Mouse (Mus musculus) T-helper 2 cell (primary cell): ENCODE data around the gene Vmn2r86.
"Not testable (repeated sequence)": the region's sequence is repeated elsewhere in the genome, so short reads cannot be mapped to it uniquely, and the experiment has no call there.

Experiments used
- in situ Hi-C: fragments of 300-600 bp; cut with MboI, MseI; formaldehyde crosslinking; loops from one replicate; pipeline ENCODE4 v1.15.1; 2025; ENCODE audit warnings: high pct_unique_total_duplicates

Vmn2r86 gene

DNA sequence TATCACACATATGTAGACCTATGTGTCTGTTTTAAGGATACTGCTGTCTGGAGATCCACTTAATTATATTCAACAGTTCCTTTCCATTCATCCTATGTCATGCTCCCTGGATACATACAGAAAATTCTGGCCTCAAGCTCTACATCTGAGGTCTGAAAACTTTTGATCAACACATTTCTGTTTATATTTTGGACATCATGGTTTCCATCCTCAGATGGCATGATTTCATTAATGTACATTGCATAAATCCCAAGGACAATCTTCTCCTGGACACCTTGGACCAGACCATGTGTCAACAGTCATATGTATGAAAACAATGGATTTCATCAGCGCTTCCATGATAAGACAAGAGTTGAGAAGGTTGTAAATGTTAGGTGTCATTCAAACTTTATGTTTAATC lies at the start of gene Vmn2r86:
TSS of gene Vmn2r86 (minus strand) at position 101 of the 400 bp plus-strand sequence.
- in situ Hi-C loops: not testable (repeated sequence)

- in situ Hi-C loops: no loop called here
Measured at GRCm38 (mm10) chr10:130497296-130497695, 41.4 kb upstream of the Vmn2r86 start, which contains the start of gene Vmn2r87. Gene Vmn2r87, minus strand, starts transcription at chr10:130497396.

GRCm38 (mm10) chr10:130470311-130470760 lies 14.5 kb upstream of the Vmn2r86 start:
- in situ Hi-C loops: no loop called here

GRCm38 (mm10) chr10:130444776-130445175 lies 11.1 kb downstream of the Vmn2r86 start:
- in situ Hi-C loops: no loop called here

DNA sequence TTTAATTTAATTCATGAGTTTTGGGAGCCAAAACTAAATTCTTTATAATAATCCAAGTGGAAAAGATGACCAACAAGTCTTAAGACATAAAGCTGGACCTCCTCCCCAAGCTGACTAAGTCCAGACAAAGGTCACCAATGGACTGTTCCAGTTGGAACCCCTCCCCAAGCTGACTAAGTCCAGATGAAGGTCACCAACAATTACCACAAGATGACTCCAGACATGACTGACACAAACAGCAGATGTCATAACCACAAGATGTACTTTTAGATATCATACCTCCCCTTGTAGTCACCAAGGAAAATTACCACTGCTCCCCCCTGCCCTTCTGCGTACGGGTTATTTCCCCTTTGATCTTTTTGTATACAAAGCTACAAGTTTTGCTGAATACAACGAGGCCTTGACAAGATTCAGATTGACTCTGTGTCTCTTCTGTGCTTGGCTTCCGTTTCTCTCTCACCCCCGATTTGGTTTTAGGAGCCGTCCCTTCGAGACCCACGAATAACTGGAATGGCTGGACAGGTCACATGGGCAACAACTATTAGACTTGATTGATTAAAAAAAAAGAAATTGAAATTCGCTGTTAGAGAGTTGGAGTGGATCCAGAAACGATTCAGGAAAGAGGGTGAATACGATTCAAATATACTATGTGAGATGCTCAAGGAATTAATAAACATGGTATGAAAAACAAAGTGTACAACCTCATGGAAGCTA lies 21.5 kb downstream of the Vmn2r86 start:
- in situ Hi-C loops: not testable (repeated sequence)

DNA sequence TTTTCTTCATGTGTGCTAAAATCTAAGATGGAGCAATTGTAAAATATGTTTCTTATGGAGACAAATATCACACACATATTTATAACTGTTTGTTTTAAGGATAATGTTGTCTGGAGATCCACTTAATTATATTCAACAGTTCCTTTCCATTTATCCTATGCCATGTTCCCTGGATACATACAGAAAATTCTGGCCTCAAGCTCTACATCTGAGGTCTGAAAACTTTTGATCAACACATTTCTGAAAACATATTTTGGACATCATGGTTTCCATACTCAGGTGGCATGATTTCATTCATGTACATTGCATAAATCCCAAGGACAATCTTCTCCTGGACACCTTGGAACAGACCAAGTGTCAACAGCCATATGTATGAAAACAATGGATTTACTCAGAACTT lies 26.2 kb downstream of the Vmn2r86 start, which contains the start of gene Vmn2r85:
TSS of gene Vmn2r85 (minus strand) at position 101 of the 400 bp plus-strand sequence.
- in situ Hi-C loops: not testable (repeated sequence)

DNA sequence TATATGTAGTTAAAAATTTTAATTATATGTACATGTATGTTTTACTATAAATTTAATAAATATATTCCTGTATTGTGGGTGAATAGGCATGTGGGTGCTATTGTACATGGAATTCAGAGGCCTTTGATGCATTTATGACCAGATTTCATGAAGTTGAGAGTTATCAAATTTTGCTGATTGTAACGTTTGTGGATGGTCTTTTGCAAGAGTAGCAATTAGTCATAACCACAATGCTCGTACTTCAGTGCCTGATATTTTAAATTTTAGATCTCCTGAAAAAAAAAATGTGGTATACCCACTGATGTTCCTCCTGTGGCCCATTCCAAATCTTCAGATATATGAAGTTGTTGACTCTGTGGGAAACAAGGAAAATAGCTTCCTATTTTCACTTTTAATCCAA lies 33.5 kb downstream of the Vmn2r86 start:
- in situ Hi-C loops: not testable (repeated sequence)

DNA sequence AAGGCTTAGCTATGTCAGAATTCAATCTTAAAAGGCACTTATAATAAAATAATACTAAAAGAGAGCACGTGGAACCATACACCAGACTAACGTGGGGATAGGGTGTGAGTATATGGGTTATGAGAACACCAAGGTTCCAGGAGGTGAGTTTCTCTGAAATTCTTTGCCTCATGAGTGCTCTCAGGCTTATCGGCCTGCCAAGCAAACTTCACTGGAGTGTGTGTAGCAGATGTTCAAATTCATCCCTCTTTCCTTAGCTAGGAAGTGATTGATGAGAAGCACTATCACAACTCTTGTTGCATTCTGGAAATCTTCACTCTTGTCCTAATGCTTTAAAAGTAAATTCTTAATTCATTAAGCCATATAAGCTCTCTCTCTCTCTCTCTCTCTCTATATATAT lies 35.4 kb downstream of the Vmn2r86 start:
- in situ Hi-C loops: no loop called here

- in situ Hi-C loops: not testable (repeated sequence)
Measured at GRCm38 (mm10) chr10:130419954-130420353, 35.9 kb downstream of the Vmn2r86 start.

- in situ Hi-C loops: not testable (repeated sequence)
Measured at GRCm38 (mm10) chr10:130416352-130416751, 39.5 kb downstream of the Vmn2r86 start.

DNA sequence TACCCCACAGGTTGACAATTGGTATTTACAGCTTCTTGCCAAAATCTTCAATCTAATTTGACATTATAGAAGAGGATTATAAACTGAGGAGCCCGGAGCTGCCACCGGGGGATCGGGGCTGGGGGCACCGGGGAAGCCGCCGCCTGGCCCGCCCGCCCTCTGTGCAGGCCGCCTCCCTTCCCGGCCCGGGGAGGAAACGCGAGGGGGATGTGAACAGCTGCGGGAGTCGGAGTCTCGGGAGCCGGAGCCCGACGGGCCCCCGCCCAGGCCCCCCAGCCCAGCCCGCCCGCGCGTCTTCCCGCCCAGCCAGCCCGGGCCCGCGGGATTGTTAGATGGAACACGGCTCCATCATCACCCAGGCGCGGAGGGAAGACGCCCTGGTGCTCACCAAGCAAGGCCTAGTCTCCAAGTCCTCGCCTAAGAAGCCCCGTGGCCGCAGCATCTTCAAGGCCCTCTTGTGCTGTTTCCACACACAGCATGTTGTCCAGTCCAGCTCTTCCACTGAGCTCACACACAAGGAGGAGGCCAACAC lies 43.6 kb downstream of the Vmn2r86 start:
- in situ Hi-C loops: not testable (repeated sequence)

DNA sequence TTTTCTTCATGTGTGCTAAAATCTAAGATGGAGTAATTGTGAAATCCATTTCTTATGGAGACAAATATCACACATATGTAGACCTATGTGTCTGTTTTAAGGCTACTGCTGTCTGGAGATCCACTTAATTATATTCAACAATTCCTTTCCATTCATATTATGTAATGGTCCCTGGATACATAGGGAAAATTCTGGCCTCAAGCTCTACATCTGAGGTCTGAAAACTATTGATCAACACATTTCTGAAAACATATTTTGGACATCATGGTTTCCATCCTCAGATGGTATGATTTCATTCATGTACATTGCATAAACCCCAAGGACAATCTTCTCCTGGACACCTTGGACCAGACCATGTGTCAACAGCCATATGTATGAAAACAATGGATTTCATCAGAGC lies 61.6 kb downstream of the Vmn2r86 start, which contains the start of gene Vmn2r84:
TSS of gene Vmn2r84 (minus strand) at position 101 of the 400 bp plus-strand sequence.
- in situ Hi-C loops: no loop called here
